Mouse (Mus musculus) frontal cortex, postnatal 14 days (tissue): ENCODE measurements around the gene Crx.

Source experiments
- DNase-seq, 2 experiments: peaks; one replicate each; pipeline ENCODE4 v3.0.0; 2022; ENCODE audit warnings: low spot score in 2 of 2

Gene Crx

DNA sequence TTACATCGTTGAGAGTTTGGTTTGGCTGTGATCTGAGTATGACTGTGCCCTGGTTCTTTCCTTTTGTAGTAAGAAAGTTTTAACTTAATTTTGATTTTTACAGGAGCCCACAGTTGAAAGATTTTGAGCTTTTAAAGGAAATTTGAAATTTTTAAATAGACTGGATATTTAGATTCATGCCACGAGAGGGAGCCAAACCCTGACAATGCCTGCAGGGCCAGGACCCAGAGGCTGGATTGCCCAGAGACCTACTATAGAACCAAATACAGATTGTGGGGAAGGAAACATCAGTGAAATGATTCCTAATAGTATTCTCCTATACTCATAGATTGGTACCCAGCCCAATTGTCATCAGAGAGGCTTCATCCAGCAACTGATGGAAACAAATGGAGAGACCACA lies 20.1 kb downstream of the Crx start:
- no peak for DNase-seq

DNA sequence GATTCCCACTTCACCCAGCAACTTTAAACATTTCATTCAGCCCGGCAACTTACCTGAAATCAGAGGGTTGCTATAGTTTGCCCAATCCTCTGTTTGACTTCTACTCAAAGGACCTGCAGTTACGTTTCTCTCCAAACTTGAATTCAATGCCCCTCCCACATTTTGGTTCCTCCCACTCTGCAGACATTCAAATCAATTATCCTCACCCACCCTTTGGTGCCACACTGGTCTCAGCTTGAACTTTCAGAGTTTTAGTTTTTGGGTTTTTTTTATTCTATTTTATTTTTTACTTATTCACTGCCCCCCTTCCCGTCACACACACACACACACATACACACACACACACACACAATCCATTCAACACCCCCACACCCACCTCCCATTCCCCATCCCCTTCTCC lies 40.2 kb downstream of the Crx start, which contains the start of gene Obox6:
TSS of gene Obox6 (minus strand) at position 101 of the 400 bp plus-strand sequence.
- no peak for DNase-seq
